Mouse (Mus musculus): ENCODE data around the gene Sp3. TPM values are rescaled to one million over a fixed set of nuclear protein-coding genes. Genes with fewer than 3 reads are reported as not detected.

Gene Sp3
- polyA plus RNA-seq, 1 experiment from 2014 or later, result 88.0 TPM

- Histone ChIP-seq H3K9me3 (replicated peaks; ENCODE audit: control insufficient read depth, low read length) (no peaks in the 10 kb centered on the region), H3K9ac (replicated peaks; ENCODE audit: low read length) (no peak overlapping the region), H3K4me1 (ENCODE audit: control insufficient read depth, insufficient read depth, low read length) (no peaks in the 10 kb centered on the region), H3K4me3 (ENCODE audit: low read depth, low read length) (no peak overlapping the region), H3K27ac (replicated peaks; ENCODE audit: low read depth, low read length) (no peak overlapping the region), H3K4me2 (ENCODE audit: low read depth, low read length) (no peak overlapping the region), H3K36me3 (replicated peaks; ENCODE audit: control insufficient read depth, insufficient read depth, low read depth, low read length) (no peaks in the 10 kb centered on the region), H3K27me3 (ENCODE audit: control insufficient read depth, insufficient read depth, low read length) (no peaks in the 10 kb centered on the region)
- WGBS, result 73% methylated on average over 19 of the region's 20 CpGs
- ATAC-seq (replicated peaks; ENCODE audit: insufficient number of reproducible peaks, low FRiP score, low TSS enrichment, low read depth) (no peak), DNase-seq (ENCODE audit: low spot score) (peak; percentile 84)
Observed at GRCm38 (mm10) chr2:73012636-73013035, 32.4 kb upstream of the Sp3 start.

- Histone ChIP-seq H3K9me3 (replicated peaks; ENCODE audit: control insufficient read depth, low read length) (no peaks in the 10 kb centered on the region), H3K9ac (replicated peaks; ENCODE audit: low read length) (no peak overlapping the region), H3K4me3 (ENCODE audit: low read depth, low read length) (no peak overlapping the region), H3K27me3 (ENCODE audit: control insufficient read depth, insufficient read depth, low read length) (no peaks in the 10 kb centered on the region), H3K4me1 (ENCODE audit: control insufficient read depth, insufficient read depth, low read length) (no peaks in the 10 kb centered on the region), H3K27ac (replicated peaks; ENCODE audit: low read depth, low read length) (no peak overlapping the region), H3K36me3 (replicated peaks; ENCODE audit: control insufficient read depth, insufficient read depth, low read depth, low read length) (no peaks in the 10 kb centered on the region), H3K4me2 (ENCODE audit: low read depth, low read length) (no peak overlapping the region)
- WGBS, result 90% methylated on average over 9 of the region's 9 CpGs
- ATAC-seq (replicated peaks; ENCODE audit: insufficient number of reproducible peaks, low FRiP score, low TSS enrichment, low read depth) (no peak), DNase-seq (ENCODE audit: low spot score) (no peak)
Observed at GRCm38 (mm10) chr2:73007472-73007871, 27.2 kb upstream of the Sp3 start.

GRCm38 (mm10) chr2:73005611-73006515, 25.6 kb upstream of the Sp3 start:
- no peaks in the 10 kb centered on the region for H3K9me3 ChIP-seq (replicated peaks; ENCODE audit: control insufficient read depth, low read length)
- H3K4me2 ChIP-seq (ENCODE audit: low read depth, low read length), result no peak overlapping the region
- no peak overlapping the region for H3K27ac ChIP-seq (replicated peaks; ENCODE audit: low read depth, low read length)
- H3K4me3 ChIP-seq (ENCODE audit: low read depth, low read length), result no peak overlapping the region
- H3K36me3 ChIP-seq (replicated peaks; ENCODE audit: control insufficient read depth, insufficient read depth, low read depth, low read length), result no peaks in the 10 kb centered on the region
- DNase-seq (ENCODE audit: low spot score) (peak; percentile 51), ATAC-seq (replicated peaks; ENCODE audit: insufficient number of reproducible peaks, low FRiP score, low TSS enrichment, low read depth) (no peak)
- no peak overlapping the region for H3K9ac ChIP-seq (replicated peaks; ENCODE audit: low read length)
- no peaks in the 10 kb centered on the region for H3K4me1 ChIP-seq (ENCODE audit: control insufficient read depth, insufficient read depth, low read length)
- no peaks in the 10 kb centered on the region for H3K27me3 ChIP-seq (ENCODE audit: control insufficient read depth, insufficient read depth, low read length)
- 50% methylated on average over 3 of the region's 3 CpGs for WGBS

DNA sequence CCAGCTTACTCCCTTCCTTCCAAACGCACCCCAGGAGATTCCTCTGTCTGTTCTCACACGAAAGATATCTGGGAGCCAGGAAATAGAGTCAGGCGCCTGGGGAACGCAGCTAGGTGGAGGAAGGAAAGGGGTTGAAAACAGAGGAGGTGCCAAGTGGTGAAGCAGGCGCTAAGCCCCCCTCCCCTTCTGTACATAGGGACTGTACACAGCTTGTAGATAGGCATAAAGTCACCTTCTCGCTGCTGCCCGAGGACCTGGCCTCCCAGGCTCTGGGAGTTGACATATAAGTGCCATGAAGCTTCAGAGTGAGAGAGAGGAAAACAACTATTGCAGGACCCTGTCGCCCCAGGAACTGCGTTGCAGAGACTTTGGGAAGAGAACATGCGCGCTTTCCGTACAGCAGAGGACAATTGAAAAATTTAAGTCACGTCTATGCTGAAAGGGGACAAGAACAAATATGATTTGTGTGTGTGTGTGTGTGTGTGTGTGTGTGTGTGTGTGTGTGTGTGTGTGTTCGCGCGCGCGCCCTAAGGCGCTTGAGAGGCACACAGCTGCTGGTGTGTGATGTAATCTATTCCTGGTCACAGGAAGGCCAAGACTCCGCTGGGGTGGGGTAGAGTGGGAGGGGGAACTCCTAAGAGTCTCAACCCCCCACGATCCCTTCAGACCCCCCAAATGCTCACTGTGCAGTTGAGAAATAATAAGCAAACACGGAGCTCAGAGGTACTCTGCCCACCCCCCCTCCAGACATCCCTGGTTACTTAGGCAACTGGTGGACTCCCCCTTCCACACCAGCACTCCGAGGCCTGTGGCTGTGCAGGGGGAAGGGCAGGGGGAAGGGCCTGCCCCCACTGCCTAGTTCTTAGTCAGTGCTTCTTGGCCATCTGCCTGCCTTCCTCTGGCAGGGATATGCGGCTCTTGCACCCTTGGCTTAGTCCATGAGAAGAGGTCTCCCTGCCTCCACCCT, 23.8 kb upstream of the Sp3 start:
- Histone ChIP-seq H3K36me3 (replicated peaks; ENCODE audit: control insufficient read depth, insufficient read depth, low read depth, low read length) (no peaks in the 10 kb centered on the region), H3K9me3 (replicated peaks; ENCODE audit: control insufficient read depth, low read length) (no peaks in the 10 kb centered on the region), H3K4me1 (ENCODE audit: control insufficient read depth, insufficient read depth, low read length) (no peaks in the 10 kb centered on the region), H3K27ac (replicated peaks; ENCODE audit: low read depth, low read length) (peak overlapping the region; percentile 38; the same call in 1 of the 2 replicates), H3K27me3 (ENCODE audit: control insufficient read depth, insufficient read depth, low read length) (no peaks in the 10 kb centered on the region), H3K9ac (replicated peaks; ENCODE audit: low read length) (no peak overlapping the region; the same call in 1 of the 2 replicates), H3K4me2 (ENCODE audit: low read depth, low read length) (peak overlapping the region; percentile 14; the same call in 1 of the 2 replicates), H3K4me3 (ENCODE audit: low read depth, low read length) (no peak overlapping the region)
- WGBS, result 28% methylated on average over 24 of the region's 24 CpGs
- ATAC-seq (replicated peaks; ENCODE audit: insufficient number of reproducible peaks, low FRiP score, low TSS enrichment, low read depth) (peak; percentile 70; the same call in 1 of the 2 replicates), DNase-seq (ENCODE audit: low spot score) (peak; percentile 54)

GRCm38 (mm10) chr2:73003049-73003448, 22.8 kb upstream of the Sp3 start:
- ATAC-seq (replicated peaks; ENCODE audit: insufficient number of reproducible peaks, low FRiP score, low TSS enrichment, low read depth) (no peak), DNase-seq (ENCODE audit: low spot score) (no peak)
- Histone ChIP-seq H3K4me3 (ENCODE audit: low read depth, low read length) (no peak overlapping the region), H3K27ac (replicated peaks; ENCODE audit: low read depth, low read length) (no peak overlapping the region), H3K4me1 (ENCODE audit: control insufficient read depth, insufficient read depth, low read length) (no peaks in the 10 kb centered on the region), H3K9ac (replicated peaks; ENCODE audit: low read length) (no peak overlapping the region), H3K27me3 (ENCODE audit: control insufficient read depth, insufficient read depth, low read length) (no peaks in the 10 kb centered on the region), H3K9me3 (replicated peaks; ENCODE audit: control insufficient read depth, low read length) (no peaks in the 10 kb centered on the region), H3K36me3 (replicated peaks; ENCODE audit: control insufficient read depth, insufficient read depth, low read depth, low read length) (no peaks in the 10 kb centered on the region), H3K4me2 (ENCODE audit: low read depth, low read length) (no peak overlapping the region)
- whole genome bisulfite sequencing, result 58% methylated on average over 11 of the region's 12 CpGs

- Histone ChIP-seq H3K4me2 (ENCODE audit: low read depth, low read length) (no peak overlapping the region), H3K36me3 (replicated peaks; ENCODE audit: control insufficient read depth, insufficient read depth, low read depth, low read length) (no peaks in the 10 kb centered on the region), H3K9ac (replicated peaks; ENCODE audit: low read length) (no peak overlapping the region), H3K27me3 (ENCODE audit: control insufficient read depth, insufficient read depth, low read length) (no peaks in the 10 kb centered on the region), H3K27ac (replicated peaks; ENCODE audit: low read depth, low read length) (no peak overlapping the region), H3K4me1 (ENCODE audit: control insufficient read depth, insufficient read depth, low read length) (no peaks in the 10 kb centered on the region), H3K9me3 (replicated peaks; ENCODE audit: control insufficient read depth, low read length) (no peaks in the 10 kb centered on the region), H3K4me3 (ENCODE audit: low read depth, low read length) (no peak overlapping the region)
- DNase-seq (ENCODE audit: low spot score) (no peak), ATAC-seq (replicated peaks; ENCODE audit: insufficient number of reproducible peaks, low FRiP score, low TSS enrichment, low read depth) (no peak)
- WGBS, result 95% methylated on average over 6 of the region's 6 CpGs
Observed at GRCm38 (mm10) chr2:73002451-73002850, 22.2 kb upstream of the Sp3 start.

DNA sequence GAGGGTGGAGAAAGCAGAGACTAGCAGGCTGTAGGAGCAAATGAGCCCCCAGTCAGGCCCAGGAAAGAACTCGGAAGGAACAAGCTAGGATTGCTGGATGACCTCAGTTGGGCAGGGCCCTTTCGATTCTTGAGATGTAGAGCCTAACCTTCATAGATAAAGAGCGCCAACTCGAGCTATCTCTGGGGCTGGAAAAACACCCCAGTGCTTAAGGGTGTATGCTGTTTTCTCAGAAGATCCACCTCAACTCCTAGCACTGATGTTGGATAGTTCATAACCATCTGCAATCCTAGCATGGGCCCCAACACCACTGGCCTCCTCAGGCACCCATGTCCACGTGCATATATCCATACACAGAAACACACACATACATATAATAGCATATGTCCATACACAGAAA, 21.7 kb upstream of the Sp3 start:
- no peak overlapping the region for H3K27ac ChIP-seq (replicated peaks; ENCODE audit: low read depth, low read length)
- DNase-seq (ENCODE audit: low spot score) (no peak), ATAC-seq (replicated peaks; ENCODE audit: insufficient number of reproducible peaks, low FRiP score, low TSS enrichment, low read depth) (no peak)
- no peaks in the 10 kb centered on the region for H3K27me3 ChIP-seq (ENCODE audit: control insufficient read depth, insufficient read depth, low read length)
- H3K9ac ChIP-seq (replicated peaks; ENCODE audit: low read length), result no peak overlapping the region
- 88% methylated on average over 5 of the region's 5 CpGs for WGBS
- H3K36me3 ChIP-seq (replicated peaks; ENCODE audit: control insufficient read depth, insufficient read depth, low read depth, low read length), result no peaks in the 10 kb centered on the region
- H3K4me3 ChIP-seq (ENCODE audit: low read depth, low read length), result no peak overlapping the region
- H3K4me1 ChIP-seq (ENCODE audit: control insufficient read depth, insufficient read depth, low read length), result no peaks in the 10 kb centered on the region
- no peak overlapping the region for H3K4me2 ChIP-seq (ENCODE audit: low read depth, low read length)
- no peaks in the 10 kb centered on the region for H3K9me3 ChIP-seq (replicated peaks; ENCODE audit: control insufficient read depth, low read length)
